Mouse (Mus musculus) midbrain, embryonic 16.5 days (tissue): ENCODE data around the gene Atl1. TPM values are rescaled to one million over a fixed set of nuclear protein-coding genes. Genes with fewer than 3 reads are reported as not detected.

Experiments
- ATAC-seq: fragments of 200-750 bp; cut with Nextera tagmentation; 2 replicates; pipeline ENCODE4 v1.8.0; 2017; ENCODE audit warnings: moderate TSS enrichment
- H3K27ac ChIP-seq: fragments of 300-500 bp; sonication (generic); 2 replicates; pipeline ENCODE4 v1.5.1; 2014; ENCODE audit warnings: mild to moderate bottlenecking, low read length, mixed read lengths
- H3K27me3 ChIP-seq: fragments of 300-500 bp; sonication (generic); 2 replicates; pipeline ENCODE4 v1.6.1; 2014; ENCODE audit warnings: low read depth, low read length, mixed read lengths; ENCODE audit not compliant: control insufficient read depth, insufficient read depth
- H3K36me3 ChIP-seq: fragments of 300-500 bp; sonication (generic); 2 replicates; pipeline ENCODE4 v1.6.1; 2014; ENCODE audit warnings: mild to moderate bottlenecking, low read length, moderate library complexity, mixed read lengths; ENCODE audit not compliant: control insufficient read depth, insufficient read depth
- H3K4me1 ChIP-seq: fragments of 300-500 bp; sonication (generic); 2 replicates; pipeline ENCODE4 v1.6.1; 2014; ENCODE audit warnings: mild to moderate bottlenecking, low read length, mixed read lengths; ENCODE audit not compliant: control insufficient read depth, insufficient read depth
- H3K4me2 ChIP-seq: fragments of 300-500 bp; sonication (generic); 2 replicates; pipeline ENCODE4 v1.6.1; 2014; ENCODE audit warnings: mild to moderate bottlenecking, low read length, mixed read lengths
- H3K4me3 ChIP-seq: fragments of 300-500 bp; sonication (generic); 2 replicates; pipeline ENCODE4 v1.5.1; 2014; ENCODE audit warnings: low read depth, mild to moderate bottlenecking, low read length, moderate library complexity, mixed read lengths
- H3K9ac ChIP-seq: fragments of 300-500 bp; sonication (generic); 2 replicates; pipeline ENCODE4 v1.6.1; 2014; ENCODE audit warnings: low read depth, low read length, mixed read lengths
- H3K9me3 ChIP-seq: fragments of 300-500 bp; sonication (generic); replicated peaks from 2 replicates; pipeline ENCODE4 v1.6.1; 2014; ENCODE audit warnings: mild to moderate bottlenecking, low read length, mixed read lengths; ENCODE audit not compliant: control insufficient read depth, poor library complexity, severe bottlenecking
- WGBS: fragments of 180-500 bp; shearing (Covaris S2); extraction: QIAGEN DNeasy Blood & Tissue Kit; methylation state at CpG from one replicate; pipeline ENCODE4 v1.1.7; 2014; 5-methylcytosine and 5-hydroxymethylcytosine counted together
- polyA plus RNA-seq: library from polyadenylated mRNA; unstranded; fragments of >200 nt; fragmentation: Nextera tagmentation; extraction: Ambion mirVana; gene quantifications from 2 replicates; pipeline ENCODE4 v1.2.1, GENCODE M21; 2015

Atl1 gene
- polyA plus RNA-seq, 1 experiment from 2014 or later, result 171 TPM

DNA sequence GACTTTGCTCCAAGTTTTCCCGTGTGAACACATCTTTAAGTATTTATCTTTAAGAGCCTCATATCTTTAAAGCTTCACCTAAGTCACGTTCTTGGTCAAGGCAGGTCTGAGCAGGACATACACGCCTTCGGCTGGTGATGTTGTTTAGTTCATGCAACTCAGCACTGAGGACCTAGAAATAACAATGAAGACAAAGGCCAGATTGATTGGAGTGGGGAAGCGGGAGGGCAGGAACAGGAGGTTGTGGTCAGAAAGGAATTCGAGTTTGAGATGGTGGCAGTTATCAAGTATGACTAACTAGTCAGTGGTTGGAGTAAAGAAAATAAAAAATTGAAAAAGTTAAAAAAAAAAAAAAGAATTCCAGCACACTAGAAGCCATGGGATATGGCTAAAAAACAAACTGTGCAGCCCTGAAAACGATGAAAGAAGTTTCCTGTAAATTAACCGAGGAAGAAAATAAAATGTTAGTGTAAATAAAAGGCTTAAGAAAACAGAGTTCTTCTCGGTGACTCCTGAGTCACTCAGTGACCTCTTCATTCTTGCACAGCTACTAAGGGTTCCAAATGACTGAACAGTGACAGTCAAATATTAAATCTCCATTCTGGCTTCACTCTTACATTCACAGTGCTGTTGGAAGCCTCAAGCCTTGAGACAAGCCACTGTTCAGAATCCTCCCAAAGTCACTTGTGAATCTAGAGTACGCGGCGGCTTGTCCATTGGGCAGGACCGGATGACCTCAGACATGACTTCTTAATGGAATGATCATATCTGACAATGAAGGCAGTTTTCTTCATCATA, 106.0 kb downstream of the Atl1 start:
- no peak overlapping the region for H3K9ac ChIP-seq
- no peak for ATAC-seq
- H3K36me3 ChIP-seq, result no peaks in the 10 kb centered on the region
- no peak overlapping the region for H3K4me3 ChIP-seq
- H3K4me1 ChIP-seq, result no peaks in the 10 kb centered on the region
- no peaks in the 10 kb centered on the region for H3K27me3 ChIP-seq
- H3K9me3 ChIP-seq, result no peaks in the 10 kb centered on the region
- H3K27ac ChIP-seq, result no peak overlapping the region
- WGBS, result 86% methylated on average over 13 of the region's 13 CpGs
- no peak overlapping the region for H3K4me2 ChIP-seq

GRCm38 (mm10) chr12:70005103-70005502, 112.7 kb downstream of the Atl1 start:
- Histone ChIP-seq H3K9me3 (no peaks in the 10 kb centered on the region), H3K36me3 (no peaks in the 10 kb centered on the region), H3K4me1 (no peaks in the 10 kb centered on the region), H3K4me2 (no peak overlapping the region), H3K4me3 (no peak overlapping the region), H3K27me3 (no peaks in the 10 kb centered on the region), H3K9ac (no peak overlapping the region), H3K27ac (no peak overlapping the region)
- no peak for ATAC-seq
- 89% methylated on average over 4 of the region's 4 CpGs for WGBS

GRCm38 (mm10) chr12:70010356-70010755, 117.9 kb downstream of the Atl1 start:
- H3K27me3 ChIP-seq, result no peaks in the 10 kb centered on the region
- no peaks in the 10 kb centered on the region for H3K4me1 ChIP-seq
- no peak overlapping the region for H3K4me3 ChIP-seq
- no peak for ATAC-seq
- WGBS, result 91% methylated on average over 4 of the region's 4 CpGs
- no peak overlapping the region for H3K27ac ChIP-seq
- no peak overlapping the region for H3K9ac ChIP-seq
- H3K9me3 ChIP-seq, result no peaks in the 10 kb centered on the region
- H3K36me3 ChIP-seq, result peaks cover 12% of the 10 kb centered on the region
- no peak overlapping the region for H3K4me2 ChIP-seq

GRCm38 (mm10) chr12:70011681-70012080, 119.3 kb downstream of the Atl1 start:
- WGBS, result 39% methylated on average over 5 of the region's 5 CpGs
- Histone ChIP-seq H3K36me3 (peaks cover 15% of the 10 kb centered on the region), H3K4me2 (no peak overlapping the region), H3K9ac (no peak overlapping the region), H3K9me3 (no peaks in the 10 kb centered on the region), H3K27me3 (no peaks in the 10 kb centered on the region), H3K4me3 (no peak overlapping the region), H3K4me1 (no peaks in the 10 kb centered on the region), H3K27ac (no peak overlapping the region)
- no peak for ATAC-seq

GRCm38 (mm10) chr12:70015936-70016335, 123.5 kb downstream of the Atl1 start:
- no peak for ATAC-seq
- Histone ChIP-seq H3K4me3 (no peak overlapping the region), H3K9me3 (no peaks in the 10 kb centered on the region), H3K36me3 (peaks cover 22% of the 10 kb centered on the region), H3K4me1 (no peaks in the 10 kb centered on the region), H3K9ac (no peak overlapping the region), H3K27ac (no peak overlapping the region), H3K27me3 (no peaks in the 10 kb centered on the region), H3K4me2 (no peak overlapping the region)
- 83% methylated on average over 4 of the region's 4 CpGs for WGBS

Other genes starting within 250 kb of the Atl1 start
- gene Sos2, start 210.8 kb upstream of the Atl1 start, polyA plus RNA-seq, result 12.9 and 14.2 TPM in 2 replicates
- gene L2hgdh, start 167.7 kb upstream of the Atl1 start, polyA plus RNA-seq, result 14.6 and 15.6 TPM in 2 replicates
- 35.9 and 41.6 TPM in 2 replicates for gene Atp5s, start 167.7 kb upstream of the Atl1 start, polyA plus RNA-seq
- gene Cdkl1, start 101.3 kb upstream of the Atl1 start, polyA plus RNA-seq, result 10.4 and 13.7 TPM in 2 replicates
- 24.1 and 26.2 TPM in 2 replicates for gene Map4k5, start 586 bp downstream of the Atl1 start, polyA plus RNA-seq
- gene Sav1, start 94.4 kb downstream of the Atl1 start, polyA plus RNA-seq, result 1.2 and 2.1 TPM in 2 replicates
- 14.1 and 16.3 TPM in 2 replicates for gene Nin, start 221.1 kb downstream of the Atl1 start, polyA plus RNA-seq